Mouse (Mus musculus): ENCODE measurements around the gene Zbtb48. TPM values are rescaled to one million over a fixed set of nuclear protein-coding genes. Genes with fewer than 3 reads are reported as not detected.
"Not testable (repeated sequence)": the region's sequence is repeated elsewhere in the genome, so short reads cannot be mapped to it uniquely, and the experiment has no call there.

Zbtb48 gene
- polyA plus RNA-seq, 1 experiment from 2014 or later = 15.3 TPM

DNA sequence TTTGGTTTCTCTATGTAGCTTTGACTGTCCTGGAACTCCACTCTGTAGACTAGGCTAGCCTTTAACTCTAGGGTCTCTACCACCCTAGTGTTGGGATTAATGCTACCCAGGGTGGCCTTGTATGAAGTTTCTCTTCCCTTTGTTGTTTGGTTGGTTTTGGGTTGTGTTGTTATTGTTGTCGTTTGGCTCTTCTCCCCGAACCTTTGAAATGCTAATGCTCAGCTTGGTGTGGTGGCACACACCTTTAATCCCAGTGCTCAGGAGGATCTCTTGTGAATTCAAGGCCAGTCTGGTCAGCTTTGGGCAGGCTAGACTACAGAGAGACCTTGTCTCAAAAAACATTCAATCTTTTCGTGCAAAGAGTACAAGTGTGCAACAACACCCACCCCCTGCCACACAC is 15.7 kb upstream of the Zbtb48 start:
- H3K4me3 ChIP-seq = no peak overlapping the region
- no peak overlapping the region for H3K9ac ChIP-seq
- peaks cover 71% of the 10 kb centered on the region for H3K36me3 ChIP-seq
- H3K9me3 ChIP-seq = no peaks in the 10 kb centered on the region
- no peaks in the 10 kb centered on the region for H3K27me3 ChIP-seq
- ATAC-seq (ENCODE audit: low read depth) = no peak
- H3K4me2 ChIP-seq = no peak overlapping the region
- WGBS = 88% methylated on average over 3 of the region's 3 CpGs
- peaks cover 21% of the 10 kb centered on the region for H3K4me1 ChIP-seq (replicated peaks)
- no peak overlapping the region for H3K27ac ChIP-seq (replicated peaks)

DNA sequence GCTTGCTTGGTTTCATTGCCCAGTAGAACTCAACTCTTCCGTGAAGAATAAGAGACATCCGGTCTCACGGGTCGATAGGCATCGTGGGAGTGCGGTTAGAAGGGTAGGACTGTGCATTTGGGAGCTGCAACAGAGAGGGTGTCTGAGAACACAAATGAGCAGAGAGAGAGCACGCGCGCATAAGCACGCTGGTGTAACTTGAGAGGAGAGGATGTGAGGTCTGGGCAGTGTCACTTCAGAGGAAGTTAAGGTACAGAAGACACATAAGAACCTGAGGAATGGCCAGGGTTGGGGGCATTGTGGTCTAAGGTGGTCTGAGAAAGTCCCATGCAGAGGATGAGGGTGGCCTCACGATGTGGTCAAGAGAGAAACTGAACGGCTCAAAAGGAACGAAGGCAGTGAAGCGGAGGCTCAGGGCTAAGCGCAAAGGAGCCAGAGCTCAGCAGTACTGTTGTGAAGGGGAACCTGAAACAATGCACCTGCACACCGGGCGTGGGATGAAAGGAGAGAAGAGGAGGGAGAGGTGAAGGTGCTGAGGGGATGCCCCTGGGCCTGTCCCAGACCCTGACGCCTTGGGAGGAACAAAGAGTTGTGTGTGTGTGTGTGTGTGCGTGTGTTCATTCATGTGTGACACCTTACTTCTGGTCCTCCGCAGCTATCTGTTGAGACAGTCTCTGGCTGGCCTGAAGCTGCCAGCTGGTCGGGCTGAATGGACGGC is 14.6 kb upstream of the Zbtb48 start:
- peaks cover 60% of the 10 kb centered on the region for H3K36me3 ChIP-seq
- no peak overlapping the region for H3K27ac ChIP-seq (replicated peaks)
- H3K4me3 ChIP-seq = no peak overlapping the region
- WGBS = 96% methylated on average over 22 of the region's 22 CpGs
- no peak for ATAC-seq (ENCODE audit: low read depth)
- H3K9ac ChIP-seq = no peak overlapping the region
- no peaks in the 10 kb centered on the region for H3K27me3 ChIP-seq
- no peak overlapping the region for H3K4me2 ChIP-seq
- no peaks in the 10 kb centered on the region for H3K9me3 ChIP-seq
- H3K4me1 ChIP-seq (replicated peaks) = peaks cover 21% of the 10 kb centered on the region

DNA sequence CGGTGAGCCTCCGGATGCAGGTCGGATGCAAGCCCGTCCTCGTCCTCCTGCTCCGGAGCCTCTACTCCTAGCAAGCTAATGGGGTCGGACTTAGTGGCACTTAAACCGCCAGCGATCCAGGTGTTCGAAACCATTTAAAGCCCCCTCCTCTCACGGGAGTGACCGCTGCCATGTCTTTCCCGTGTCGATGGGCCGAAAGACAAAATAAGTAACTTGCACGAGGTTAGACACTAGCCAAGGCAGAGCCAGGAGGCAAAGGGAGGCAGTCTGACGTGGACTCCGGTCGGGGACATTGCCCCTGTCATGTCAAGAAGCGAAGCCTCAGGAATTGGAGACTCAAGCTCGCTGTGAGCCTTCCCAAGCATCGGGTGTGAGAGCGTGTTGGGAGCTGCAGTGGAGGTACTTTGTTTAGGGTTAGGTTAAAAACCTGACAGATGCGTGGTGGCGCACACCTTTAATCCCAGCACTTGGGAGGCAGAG is 12.4 kb upstream of the Zbtb48 start:
- Histone ChIP-seq H3K9ac (peak overlapping the region; percentile 96), H3K27ac (replicated peaks) (no peak overlapping the region), H3K27me3 (no peaks in the 10 kb centered on the region), H3K36me3 (peaks cover 40% of the 10 kb centered on the region), H3K4me1 (replicated peaks) (peaks cover 21% of the 10 kb centered on the region), H3K4me2 (peak overlapping the region; percentile 98), H3K4me3 (peak overlapping the region; percentile 99), H3K9me3 (no peaks in the 10 kb centered on the region)
- ATAC-seq (ENCODE audit: low read depth) = no peak
- WGBS = 5% methylated on average over 25 of the region's 25 CpGs

DNA sequence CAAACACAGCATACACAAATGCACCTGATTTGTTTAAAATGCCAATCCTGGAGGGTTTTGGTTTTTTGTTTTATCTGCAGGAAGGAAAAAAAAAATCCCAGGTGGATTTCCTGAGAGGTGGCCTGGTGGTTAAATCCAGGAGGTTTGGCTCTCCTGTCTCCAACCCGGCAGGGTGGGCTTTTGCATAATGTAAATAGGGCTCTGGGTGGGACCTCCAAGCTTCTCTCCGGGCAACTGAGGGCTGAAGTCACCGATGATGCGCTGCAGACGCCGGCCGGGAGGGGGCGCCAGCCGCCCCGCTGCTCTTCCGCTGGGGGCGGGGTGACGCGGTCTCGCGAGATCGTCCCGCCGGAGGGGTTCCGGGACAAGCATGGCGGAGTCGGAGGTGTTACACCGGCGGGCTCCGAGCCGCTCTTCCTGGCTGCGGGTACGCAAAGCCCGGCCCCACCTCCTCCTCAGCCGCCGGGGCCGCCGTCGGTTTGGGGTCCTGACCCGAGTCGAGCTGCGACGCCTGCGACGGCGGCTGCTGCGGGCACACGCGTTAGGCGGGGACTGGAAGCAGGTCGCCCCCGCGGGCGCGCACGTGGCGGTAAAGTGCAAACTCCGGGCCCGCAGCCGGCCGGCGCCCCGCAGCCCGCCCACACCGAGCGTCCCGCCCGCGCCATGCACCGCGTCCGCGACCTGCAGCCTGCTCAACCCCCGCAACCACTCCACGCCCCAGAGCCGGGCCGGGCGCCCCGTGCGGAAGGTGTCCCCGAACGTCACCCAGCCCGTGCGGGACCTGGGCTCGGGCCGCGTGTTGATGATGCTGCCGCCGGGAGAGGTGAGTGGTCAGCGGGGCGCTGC is 11.7 kb upstream of the Zbtb48 start, which contains the start of gene Nol9:
TSS of gene Nol9 (plus strand) at position 337 of the 846 bp plus-strand sequence.
- Histone ChIP-seq H3K9ac (peak within 1 kb of the TSS; percentile 96), H3K9me3 (no peaks in the 10 kb centered on the region), H3K4me3 (peak within 1 kb of the TSS; percentile 99), H3K36me3 (peaks cover 33% of the 10 kb centered on the region), H3K27ac (replicated peaks) (no peak within 1 kb of the TSS), H3K4me2 (peak within 1 kb of the TSS; percentile 98), H3K4me1 (replicated peaks) (peaks cover 21% of the 10 kb centered on the region), H3K27me3 (no peaks in the 10 kb centered on the region)
- peak; percentile 87 for ATAC-seq (ENCODE audit: low read depth)
- WGBS = under 1% methylated on average over 83 of the region's 86 CpGs

DNA sequence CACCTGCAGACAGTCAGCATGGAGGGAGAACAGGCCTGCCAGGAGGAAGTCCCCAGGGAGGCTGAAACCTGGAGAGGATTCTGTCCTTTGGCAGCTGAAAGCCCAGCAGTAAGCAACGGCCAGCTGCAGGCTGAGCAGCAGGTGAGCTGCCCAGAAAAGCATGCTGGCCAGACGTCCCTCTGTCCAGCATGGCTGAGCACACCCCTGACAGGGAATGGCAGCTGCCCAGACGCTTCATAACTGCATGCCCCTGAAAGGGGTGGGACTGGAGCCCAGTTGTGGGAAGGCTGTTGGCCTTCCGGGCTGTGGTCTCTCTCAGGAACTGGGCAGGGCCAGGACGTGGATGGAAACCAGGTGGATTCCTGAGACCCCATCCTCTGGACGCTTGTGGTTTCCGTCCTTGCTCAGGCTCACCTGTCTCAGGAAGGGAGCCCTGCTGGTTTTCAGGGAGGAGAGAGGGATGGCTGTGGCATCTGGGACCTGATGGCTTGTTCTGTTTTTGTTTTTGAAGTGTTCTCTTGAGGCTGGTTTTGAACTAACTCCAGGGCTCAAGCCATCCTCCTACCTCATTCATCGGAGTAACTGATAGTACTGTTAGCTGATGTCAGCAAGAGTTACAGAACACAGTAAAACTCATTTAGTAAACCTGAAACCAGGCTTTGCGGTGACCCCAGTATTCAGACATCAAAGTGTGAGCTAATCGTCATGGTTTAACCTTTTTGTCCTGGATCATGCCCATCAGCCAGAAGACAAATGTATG is 10.9 kb upstream of the Zbtb48 start, which contains the start of gene Tas1r1:
TSS of gene Tas1r1 (minus strand) at position 344 of the 760 bp plus-strand sequence.
- peak within 1 kb of the TSS; percentile 96 for H3K9ac ChIP-seq
- WGBS = 53% methylated on average over 10 of the region's 10 CpGs
- ATAC-seq (ENCODE audit: low read depth) = no peak
- peaks cover 21% of the 10 kb centered on the region for H3K4me1 ChIP-seq (replicated peaks)
- peaks cover 25% of the 10 kb centered on the region for H3K36me3 ChIP-seq
- peak within 1 kb of the TSS; percentile 99 for H3K4me3 ChIP-seq
- H3K9me3 ChIP-seq = no peaks in the 10 kb centered on the region
- no peaks in the 10 kb centered on the region for H3K27me3 ChIP-seq
- H3K4me2 ChIP-seq = peak within 1 kb of the TSS; percentile 98
- no peak within 1 kb of the TSS for H3K27ac ChIP-seq (replicated peaks)

DNA sequence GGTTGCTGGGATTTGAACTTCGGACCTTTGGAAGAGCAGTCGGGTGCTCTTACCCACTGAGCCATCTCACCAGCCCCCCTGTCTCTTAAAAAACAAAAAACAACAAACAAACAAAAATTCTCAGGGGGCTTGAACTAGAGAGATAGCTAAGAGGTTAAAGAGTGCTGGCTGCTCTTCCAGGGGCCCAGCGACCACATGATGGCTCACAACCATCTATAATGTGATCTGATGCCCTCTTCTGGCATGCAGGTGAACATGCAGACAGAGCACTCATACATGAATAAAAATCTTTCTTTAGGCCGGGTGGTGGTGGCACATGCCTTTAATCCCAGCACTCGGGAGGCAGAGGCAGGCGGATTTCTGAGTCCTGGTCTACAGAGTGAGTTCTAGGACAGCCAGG is 9.0 kb upstream of the Zbtb48 start:
- not testable (repeated sequence) for H3K27ac ChIP-seq (replicated peaks); H3K27me3 ChIP-seq; H3K36me3 ChIP-seq; H3K9ac ChIP-seq; H3K4me3 ChIP-seq; H3K9me3 ChIP-seq; ATAC-seq (ENCODE audit: low read depth); H3K4me2 ChIP-seq
- H3K4me1 ChIP-seq (replicated peaks) = peaks cover 21% of the 10 kb centered on the region
- WGBS = 86% methylated on average over 6 of the region's 6 CpGs

DNA sequence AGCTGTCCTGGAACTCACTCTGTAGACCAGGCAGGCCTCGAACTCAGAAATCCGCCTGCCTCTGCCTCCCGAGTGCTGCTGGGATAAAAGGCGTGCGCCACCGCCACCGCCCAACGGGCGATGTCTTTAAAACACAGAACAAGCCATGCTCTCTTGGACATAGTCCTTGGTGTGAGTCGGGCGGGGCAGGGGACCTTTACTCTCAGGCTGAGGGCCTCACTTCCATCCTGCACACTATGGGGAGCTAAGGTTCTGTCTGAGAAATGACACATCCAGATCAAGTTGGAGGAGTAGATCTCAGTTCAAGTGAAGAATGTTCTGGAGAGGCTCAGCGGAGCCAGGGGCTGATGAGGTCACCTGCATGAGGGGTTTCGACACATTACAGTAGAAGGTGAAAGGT is 5.5 kb upstream of the Zbtb48 start:
- WGBS = 90% methylated on average over 13 of the region's 13 CpGs
- peaks cover 25% of the 10 kb centered on the region for H3K4me1 ChIP-seq (replicated peaks)

DNA sequence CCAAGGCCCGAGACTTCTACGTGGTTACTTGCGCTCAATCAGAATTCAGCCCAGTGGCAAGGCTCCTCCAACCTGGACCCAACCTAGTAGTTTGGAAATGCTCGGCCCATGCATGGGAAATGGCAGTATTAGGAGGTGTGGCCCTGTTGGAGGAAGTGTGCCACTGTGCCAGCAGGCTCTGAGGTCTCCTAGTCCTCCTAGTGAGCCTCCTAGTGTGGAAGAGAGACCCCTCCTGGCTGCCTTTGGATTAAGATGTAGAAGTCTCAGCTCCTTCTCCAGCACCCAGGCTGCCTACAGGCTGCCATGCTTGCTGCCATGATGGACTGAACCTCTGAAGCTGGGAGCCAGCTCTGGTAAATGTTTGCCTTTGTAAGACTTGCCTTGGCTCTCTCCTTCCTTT is 2.5 kb upstream of the Zbtb48 start:
- no peak for ATAC-seq (ENCODE audit: low read depth)
- Histone ChIP-seq H3K4me3 (no peak overlapping the region), H3K9ac (0 out of 2 replicates have a peak overlapping the region, but pooled peaks have one; percentile 17), H3K27me3 (no peaks in the 10 kb centered on the region), H3K27ac (replicated peaks) (no peak overlapping the region), H3K4me2 (no peak overlapping the region), H3K4me1 (replicated peaks) (peaks cover 48% of the 10 kb centered on the region), H3K36me3 (no peaks in the 10 kb centered on the region), H3K9me3 (no peaks in the 10 kb centered on the region)
- WGBS = 62% methylated on average over 4 of the region's 4 CpGs

More for the DNA sequence above, 5.5 kb upstream of the Zbtb48 start:
- Histone ChIP-seq H3K36me3 (no peaks in the 10 kb centered on the region), H3K27me3 (no peaks in the 10 kb centered on the region), H3K9ac (no peak overlapping the region), H3K4me3 (no peak overlapping the region), H3K4me2 (no peak overlapping the region), H3K27ac (replicated peaks) (no peak overlapping the region), H3K9me3 (no peaks in the 10 kb centered on the region)
- no peak for ATAC-seq (ENCODE audit: low read depth)

DNA sequence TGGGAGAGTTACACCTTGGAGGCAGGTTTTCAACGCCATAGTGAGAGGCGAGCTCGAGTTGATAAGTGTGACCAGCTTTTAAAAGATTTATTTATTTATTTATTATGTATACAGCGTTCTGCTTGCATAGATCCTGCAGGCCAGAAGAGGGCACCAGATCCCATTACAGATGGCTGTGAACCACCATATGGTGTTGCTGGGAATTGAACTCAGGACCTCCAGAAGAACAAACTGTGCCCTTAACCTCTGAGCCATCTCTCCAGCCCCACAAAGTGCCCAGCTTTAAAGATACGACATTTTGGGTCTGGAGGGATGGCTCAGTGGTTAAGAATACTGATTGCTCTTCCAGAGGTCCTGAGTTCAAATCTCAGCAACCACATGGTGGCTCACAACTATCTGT is 1.6 kb upstream of the Zbtb48 start:
- Histone ChIP-seq H3K9me3 (no peaks in the 10 kb centered on the region), H3K9ac (peak overlapping the region; percentile 72; the same call in 1 of the 2 replicates), H3K4me3 (peak overlapping the region; percentile 84; the same call in 1 of the 2 replicates), H3K27ac (replicated peaks) (no peak overlapping the region), H3K4me1 (replicated peaks) (peaks cover 57% of the 10 kb centered on the region), H3K36me3 (peaks cover 7% of the 10 kb centered on the region; the same call in 1 of the 2 replicates), H3K27me3 (no peaks in the 10 kb centered on the region), H3K4me2 (peak overlapping the region; percentile 92)
- WGBS = 42% methylated on average over 5 of the region's 5 CpGs
- ATAC-seq (ENCODE audit: low read depth) = no peak

DNA sequence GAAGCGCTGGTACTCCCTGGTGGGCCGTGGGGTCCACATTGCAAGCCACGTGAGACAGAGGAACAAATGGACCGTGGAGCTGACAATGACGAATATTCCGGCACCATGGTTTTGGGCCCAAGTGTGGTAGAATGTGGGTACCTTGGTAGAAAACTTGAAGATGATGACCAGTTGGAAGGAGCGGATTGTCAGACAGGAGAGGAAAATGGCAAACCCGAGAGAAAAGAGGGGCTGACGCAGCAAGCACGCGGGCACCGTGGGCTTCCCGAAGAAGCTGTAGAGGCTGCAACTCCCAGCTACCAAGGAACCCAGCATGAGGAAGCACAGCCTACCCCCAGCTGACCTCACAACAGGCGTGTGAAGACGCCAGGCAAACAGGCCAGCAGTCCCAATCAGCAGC is 985 bp upstream of the Zbtb48 start:
- H3K4me2 ChIP-seq = peak overlapping the region; percentile 92
- no peaks in the 10 kb centered on the region for H3K27me3 ChIP-seq
- no peak overlapping the region for H3K27ac ChIP-seq (replicated peaks)
- H3K9ac ChIP-seq = peak overlapping the region; percentile 72
- no peak for ATAC-seq (ENCODE audit: low read depth)
- H3K36me3 ChIP-seq = peaks cover 12% of the 10 kb centered on the region; the same call in 1 of the 2 replicates
- H3K9me3 ChIP-seq = no peaks in the 10 kb centered on the region
- H3K4me3 ChIP-seq = peak overlapping the region; percentile 84
- WGBS = 58% methylated on average over 15 of the region's 15 CpGs
- peaks cover 64% of the 10 kb centered on the region for H3K4me1 ChIP-seq (replicated peaks)

DNA sequence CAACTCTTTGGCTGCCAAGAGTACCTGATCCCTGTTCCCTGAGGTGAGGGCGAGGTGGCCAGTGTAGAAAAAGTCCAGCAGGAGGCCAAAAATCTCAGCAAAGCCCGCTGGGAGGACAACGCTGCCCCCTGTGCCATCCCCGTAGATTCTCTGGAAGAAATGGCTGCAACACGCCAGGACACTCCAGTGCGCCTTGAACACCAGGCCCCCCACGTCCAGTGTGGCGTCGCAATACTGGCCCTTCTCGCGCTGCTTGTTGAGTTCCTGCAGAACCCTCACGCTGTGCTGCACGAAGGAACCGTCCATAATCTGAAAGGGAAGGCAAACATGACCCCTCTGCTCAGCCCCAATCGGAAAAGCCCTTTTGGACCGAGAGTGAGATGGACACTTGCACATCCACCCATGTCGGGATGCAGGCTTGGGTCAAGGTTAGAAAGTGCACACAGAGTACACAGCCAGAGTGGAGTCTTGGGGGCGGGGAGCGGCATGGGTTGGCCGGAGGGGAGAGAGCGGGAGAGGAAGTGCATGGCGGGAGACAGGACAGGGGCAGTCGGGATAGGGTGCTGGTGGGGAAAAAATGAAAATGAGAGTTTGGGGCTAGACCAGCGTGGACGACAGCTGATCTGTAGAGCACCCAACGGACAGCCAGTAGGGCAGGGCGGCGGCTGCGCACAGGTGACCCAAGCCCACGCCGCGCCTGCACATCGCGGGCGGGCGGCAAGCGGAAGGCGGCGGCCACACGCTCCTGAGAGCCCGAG is 541 bp downstream of the Zbtb48 start:
- H3K9ac ChIP-seq = peak overlapping the region; percentile 87
- H3K4me2 ChIP-seq = peak overlapping the region; percentile 92
- no peaks in the 10 kb centered on the region for H3K9me3 ChIP-seq
- H3K27me3 ChIP-seq = no peaks in the 10 kb centered on the region
- peaks cover 27% of the 10 kb centered on the region for H3K36me3 ChIP-seq
- ATAC-seq (ENCODE audit: low read depth) = peak; percentile 76
- peaks cover 70% of the 10 kb centered on the region for H3K4me1 ChIP-seq (replicated peaks)
- peak overlapping the region; percentile 84 for H3K4me3 ChIP-seq
- WGBS = 2% methylated on average over 41 of the region's 41 CpGs
- peak overlapping the region; percentile 76 for H3K27ac ChIP-seq (replicated peaks)

Data from neural tube, embryonic 13.5 days (tissue).